Mouse (Mus musculus): Measurements from ENCODE around the gene Ddit4.

Gene Ddit4

GRCm38 (mm10) chr10:59948363-59949254, 3.0 kb downstream of the Ddit4 start:
- no peak for DNase-seq

GRCm38 (mm10) chr10:59947296-59948073, 4.1 kb downstream of the Ddit4 start:
- no peak for DNase-seq

DNA sequence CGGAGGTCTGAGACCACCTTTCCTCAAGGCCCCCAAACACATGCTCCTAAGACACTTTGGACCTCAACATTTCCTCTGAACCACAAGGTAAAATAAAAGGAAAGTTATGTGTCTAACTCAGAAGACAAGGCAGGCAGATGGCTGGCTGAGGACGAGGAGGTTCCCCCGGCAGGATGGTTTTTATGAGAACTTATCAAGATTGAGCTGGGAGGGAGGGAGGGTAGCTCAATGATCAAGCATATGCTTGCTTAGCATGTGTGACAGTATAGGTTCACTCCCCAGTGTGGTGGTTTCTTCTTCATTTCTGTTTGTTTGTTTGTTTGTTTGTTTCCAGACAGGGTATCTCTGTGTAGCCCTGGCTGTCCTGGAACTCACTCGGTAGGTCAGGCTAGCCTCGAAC, 5.3 kb downstream of the Ddit4 start:
- DNase-seq: no peak

DNA sequence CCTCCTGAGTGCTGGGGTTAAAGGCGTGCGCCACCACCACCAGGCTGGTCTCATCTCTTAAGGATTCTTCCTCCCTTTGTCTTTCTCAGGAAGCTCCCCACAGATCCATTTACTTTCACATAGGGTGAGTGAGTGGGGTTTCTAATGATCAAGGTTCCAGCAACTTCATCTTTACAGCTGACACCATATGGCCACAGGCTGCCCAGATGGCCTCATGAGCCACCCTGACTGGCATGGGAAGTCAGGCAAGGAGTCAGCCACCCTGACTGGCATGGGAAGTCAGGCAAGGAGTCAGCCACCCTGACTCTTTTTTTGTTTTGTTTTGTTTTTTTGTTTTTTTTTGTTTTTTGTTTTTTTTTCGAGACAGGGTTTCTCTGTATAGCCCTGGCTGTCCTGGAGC, 6.2 kb downstream of the Ddit4 start:
- DNase-seq: no peak

DNA sequence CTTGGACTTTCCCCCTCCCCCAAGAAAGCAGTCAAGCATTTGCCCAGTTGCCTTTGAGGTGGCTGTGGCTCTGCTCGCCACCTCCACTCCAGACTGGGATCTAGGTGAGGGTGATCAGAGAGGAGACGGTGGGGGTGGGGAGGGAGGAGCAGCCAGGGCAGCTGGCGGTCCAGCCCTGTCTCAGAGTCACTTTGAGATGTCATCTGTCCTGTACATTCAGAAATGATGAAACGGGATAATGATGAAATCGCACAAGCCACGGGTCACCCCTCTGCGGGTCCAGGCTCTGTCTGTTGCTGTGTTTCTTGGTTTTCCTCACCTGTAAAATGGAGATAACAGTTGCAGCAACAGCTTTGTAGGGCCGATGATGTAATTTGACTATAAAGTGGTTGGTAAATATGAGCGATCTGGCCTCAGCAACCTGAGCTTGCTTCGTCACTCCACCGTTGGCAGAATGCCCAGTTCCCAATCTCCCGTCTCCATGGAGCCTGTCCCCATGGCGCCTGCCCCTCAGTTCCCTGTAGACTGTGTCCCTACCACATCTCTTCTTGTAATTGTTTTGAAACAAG, 8.1 kb downstream of the Ddit4 start:
- DNase-seq: peak; percentile 77

DNA sequence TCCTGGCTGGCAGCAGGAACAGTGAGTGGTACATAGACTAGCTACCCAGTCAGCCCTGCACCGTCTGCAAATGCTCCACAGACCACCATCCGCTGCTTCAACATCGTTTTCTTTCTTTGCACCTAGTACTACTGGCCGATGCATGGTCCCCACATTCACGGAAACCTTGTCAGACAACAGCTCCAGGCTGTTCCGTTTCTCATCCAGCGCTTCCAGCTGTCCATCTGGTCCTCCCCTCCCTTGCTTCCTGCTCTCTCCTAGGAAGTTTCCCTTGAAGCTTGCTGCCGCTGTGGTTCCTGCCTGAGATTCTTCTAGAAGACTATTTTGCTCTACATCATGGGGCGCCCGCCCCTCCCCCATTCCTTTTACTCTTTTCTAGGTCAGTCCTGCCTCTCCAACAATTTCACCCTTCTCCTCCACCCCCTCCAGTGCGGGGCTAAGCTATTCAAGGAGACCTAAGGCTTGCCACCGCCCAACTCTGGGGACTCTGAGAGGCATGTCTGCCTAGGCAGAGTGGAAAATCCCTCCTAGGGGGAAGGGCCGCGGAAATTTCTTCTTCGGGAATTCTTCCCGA, 8.7 kb downstream of the Ddit4 start:
- DNase-seq: peak; percentile 73

DNA sequence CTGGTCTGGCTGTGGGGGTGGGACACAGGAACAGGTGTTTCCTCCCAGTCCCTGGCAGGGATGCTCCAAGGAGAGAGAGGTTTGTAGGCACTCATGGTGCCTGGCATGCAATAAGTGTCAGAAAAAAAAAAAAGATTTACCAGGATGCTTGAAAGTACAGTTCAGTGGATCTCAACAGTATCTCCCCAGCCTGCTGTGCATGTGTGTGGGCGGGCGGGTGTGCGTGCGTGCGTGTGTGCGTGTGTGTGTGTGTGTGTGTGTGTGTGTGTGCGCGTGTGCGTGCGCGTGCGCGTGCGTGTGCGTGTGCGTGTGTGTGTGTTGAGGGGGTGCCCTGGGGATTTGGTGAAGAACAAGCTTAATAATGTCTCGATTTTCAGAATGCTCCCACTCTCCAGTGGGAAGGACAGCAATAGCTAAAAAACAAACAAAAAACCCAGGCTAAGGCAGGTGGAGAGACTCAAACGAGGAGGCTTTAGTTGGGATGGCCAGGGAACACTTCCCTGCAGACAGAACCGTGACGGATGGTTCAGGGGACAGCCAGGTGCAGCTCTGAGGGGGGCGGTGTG, 9.3 kb downstream of the Ddit4 start:
- no peak for DNase-seq

GRCm38 (mm10) chr10:59939081-59939480, 12.6 kb downstream of the Ddit4 start:
- no peak for DNase-seq

DNA sequence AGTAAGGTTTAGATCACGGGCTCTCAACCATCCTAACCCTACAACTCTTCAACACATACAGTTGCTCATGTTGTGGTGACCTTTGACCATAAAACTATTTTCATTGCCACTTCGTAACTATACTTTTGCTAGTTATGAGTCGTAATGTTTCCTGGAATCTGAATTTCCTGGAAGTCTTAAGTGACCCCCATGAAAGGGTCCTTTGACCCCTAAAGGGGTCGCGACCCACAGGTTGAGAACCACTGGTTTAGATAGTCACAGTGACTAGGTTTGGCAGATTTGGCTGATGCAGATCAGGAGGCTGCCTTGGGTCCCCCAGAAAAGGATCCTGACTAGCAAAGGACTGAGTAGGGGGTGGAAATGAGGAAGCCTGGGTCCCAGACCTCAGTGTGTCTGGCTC, 13.0 kb downstream of the Ddit4 start:
- DNase-seq: no peak

- DNase-seq: no peak
These were observed 15.4 kb downstream of the Ddit4 start for GRCm38 (mm10) chr10:59936058-59936856.

DNA sequence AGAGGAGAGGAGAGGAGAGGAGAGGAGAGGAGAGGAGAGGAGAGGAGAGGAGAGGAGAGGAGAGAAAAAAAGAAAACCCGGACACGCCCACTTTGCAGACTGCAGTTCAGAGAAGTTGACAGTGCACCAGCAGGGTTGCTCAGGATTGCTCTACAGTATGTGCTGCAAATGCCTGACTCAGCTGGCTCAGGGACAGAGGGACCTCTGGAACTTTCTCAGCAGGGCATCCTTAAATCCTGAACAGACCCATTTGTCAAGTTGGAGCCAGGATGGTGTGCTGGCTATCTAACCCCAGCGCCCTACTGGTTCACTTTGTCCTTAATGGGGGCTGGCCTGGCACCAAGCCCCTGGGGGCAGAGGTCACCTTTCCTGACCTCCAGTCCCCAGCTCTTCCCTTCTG, 17.6 kb downstream of the Ddit4 start:
- DNase-seq: no peak

- no peak for DNase-seq
These were observed 19.1 kb downstream of the Ddit4 start for GRCm38 (mm10) chr10:59932521-59932920.

GRCm38 (mm10) chr10:59930996-59931395, 20.6 kb downstream of the Ddit4 start:
- DNase-seq: no peak

DNA sequence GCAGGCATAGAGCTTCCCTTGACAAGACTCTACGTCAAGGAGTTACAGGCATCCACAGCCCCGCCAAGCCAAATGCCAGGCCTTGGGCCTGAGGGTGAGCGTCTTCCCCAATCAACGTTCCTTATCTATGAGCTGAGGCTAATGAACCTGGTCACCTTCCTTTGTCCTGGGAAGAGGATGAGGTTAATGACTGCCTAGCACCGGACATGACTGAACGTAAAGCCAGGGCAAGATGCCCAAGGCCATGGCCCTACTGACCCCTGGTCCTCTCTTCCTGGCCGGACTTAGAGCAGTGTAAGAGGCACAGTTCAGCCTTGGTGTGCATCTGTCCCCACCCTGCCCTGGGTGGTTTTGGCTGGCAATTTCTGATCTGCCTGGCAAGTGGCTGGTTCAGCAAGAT, 22.4 kb downstream of the Ddit4 start:
- no peak for DNase-seq

- DNase-seq: no peak
These were observed 27.3 kb downstream of the Ddit4 start for GRCm38 (mm10) chr10:59924305-59924704.

- DNase-seq: no peak
These were observed 28.1 kb downstream of the Ddit4 start for GRCm38 (mm10) chr10:59923493-59923892.

GRCm38 (mm10) chr10:59920810-59921681, 30.6 kb downstream of the Ddit4 start:
- no peak for DNase-seq

DNA sequence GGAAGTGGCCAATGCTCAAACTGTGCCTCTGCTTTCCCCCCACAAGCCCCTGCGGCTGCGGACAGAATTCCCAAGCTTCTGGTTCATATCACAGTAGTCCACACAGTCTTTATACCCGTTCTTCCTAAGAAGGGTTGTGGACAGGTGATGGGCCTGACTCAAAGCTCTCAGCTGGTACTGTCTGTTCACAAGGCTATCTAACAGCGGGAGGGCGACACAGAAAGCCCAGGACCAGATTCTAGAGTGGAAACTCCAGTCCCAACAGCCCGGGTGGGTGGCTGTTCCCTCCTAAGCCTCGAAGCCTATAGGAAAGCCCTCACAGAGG, 31.2 kb downstream of the Ddit4 start:
- no peak for DNase-seq

DNA sequence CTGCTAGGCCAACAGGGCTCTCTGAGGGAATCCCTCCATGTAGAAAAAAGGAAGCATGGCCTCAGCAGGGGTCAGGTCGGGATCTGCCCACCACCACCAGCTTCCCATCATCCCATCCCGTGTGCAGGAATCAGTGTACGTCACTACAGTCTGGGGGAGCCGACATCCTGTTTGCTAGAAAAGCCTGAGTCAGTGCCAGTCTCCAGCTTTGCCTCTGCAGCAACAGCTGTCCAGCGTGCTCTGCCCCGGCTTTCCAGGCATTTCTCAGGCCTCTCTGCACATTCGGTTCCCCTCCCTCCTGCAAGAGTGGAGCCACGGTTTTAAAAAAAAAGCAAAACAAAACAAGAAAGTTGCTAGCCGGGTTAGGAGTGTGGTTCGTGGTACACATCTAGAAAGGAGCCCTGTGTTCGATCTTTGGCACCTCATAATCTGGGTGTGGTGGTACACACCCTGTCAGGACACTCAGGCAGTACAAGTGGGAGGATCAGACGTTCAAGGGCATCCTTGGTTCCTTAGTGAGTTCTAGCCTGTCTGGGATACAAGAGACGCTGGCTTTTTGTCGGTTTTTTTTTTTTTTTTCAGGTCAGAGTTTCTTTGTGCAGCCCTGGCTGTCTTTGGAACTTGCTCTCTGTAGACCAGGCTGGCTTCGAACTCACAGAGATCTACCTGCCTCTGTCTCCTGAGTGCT, 32.0 kb downstream of the Ddit4 start:
- DNase-seq: no peak

DNA sequence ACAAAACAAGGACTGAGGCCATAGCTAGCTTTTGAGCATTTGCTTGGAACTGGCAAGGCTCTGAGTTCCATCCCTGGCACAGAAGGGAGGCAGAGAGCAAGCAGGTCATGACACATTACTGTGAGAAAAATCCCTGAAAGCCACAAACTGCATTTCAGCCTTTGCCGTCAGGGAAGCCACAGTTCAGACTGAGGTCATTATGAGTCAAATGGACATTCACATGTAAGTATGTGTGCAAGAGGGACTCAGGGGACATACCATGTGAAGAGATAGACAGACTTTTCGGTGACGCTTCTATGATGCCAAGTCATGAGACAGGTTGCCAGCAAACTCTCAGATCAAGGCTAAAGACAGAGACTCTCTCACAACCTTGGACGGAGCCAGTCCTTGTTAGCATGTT, 33.5 kb downstream of the Ddit4 start:
- no peak for DNase-seq

GRCm38 (mm10) chr10:59916649-59917048, 35.0 kb downstream of the Ddit4 start:
- DNase-seq: no peak
